Mouse (Mus musculus): ENCODE results near the gene Thbs3.

DNA sequence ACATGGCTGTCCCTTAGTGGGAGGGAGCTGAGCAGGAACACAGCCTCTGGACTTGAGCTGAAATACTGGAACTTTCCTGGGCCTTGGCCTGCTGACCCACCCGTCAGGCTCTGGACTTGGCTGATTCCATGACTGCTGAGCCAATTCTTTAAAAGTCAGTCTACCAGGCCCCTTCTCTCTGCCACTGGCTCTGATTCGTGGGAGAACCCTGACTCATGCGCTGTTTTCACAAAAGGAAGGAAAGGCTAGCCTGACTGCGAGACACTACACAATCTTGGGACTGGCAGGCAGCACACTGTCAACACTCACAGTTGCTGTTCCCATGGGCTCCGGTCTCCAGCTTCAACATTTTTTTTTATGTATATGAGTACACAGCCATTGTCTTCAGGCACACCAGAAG lies 41.2 kb downstream of the Thbs3 start:
- TF ChIP-seq CTCF (IDR thresholded peaks at IDR 0.05; ENCODE audit: insufficient read depth, low read length) (no peak), POLR2A (IDR thresholded peaks at IDR 0.05; ENCODE audit: borderline replicate concordance, extremely low read depth, low read depth, low read length) (no peak)

Data from lung, adult 2 months (tissue).